Mouse (Mus musculus): ENCODE results near the gene Prdm16.

Gene Prdm16

DNA sequence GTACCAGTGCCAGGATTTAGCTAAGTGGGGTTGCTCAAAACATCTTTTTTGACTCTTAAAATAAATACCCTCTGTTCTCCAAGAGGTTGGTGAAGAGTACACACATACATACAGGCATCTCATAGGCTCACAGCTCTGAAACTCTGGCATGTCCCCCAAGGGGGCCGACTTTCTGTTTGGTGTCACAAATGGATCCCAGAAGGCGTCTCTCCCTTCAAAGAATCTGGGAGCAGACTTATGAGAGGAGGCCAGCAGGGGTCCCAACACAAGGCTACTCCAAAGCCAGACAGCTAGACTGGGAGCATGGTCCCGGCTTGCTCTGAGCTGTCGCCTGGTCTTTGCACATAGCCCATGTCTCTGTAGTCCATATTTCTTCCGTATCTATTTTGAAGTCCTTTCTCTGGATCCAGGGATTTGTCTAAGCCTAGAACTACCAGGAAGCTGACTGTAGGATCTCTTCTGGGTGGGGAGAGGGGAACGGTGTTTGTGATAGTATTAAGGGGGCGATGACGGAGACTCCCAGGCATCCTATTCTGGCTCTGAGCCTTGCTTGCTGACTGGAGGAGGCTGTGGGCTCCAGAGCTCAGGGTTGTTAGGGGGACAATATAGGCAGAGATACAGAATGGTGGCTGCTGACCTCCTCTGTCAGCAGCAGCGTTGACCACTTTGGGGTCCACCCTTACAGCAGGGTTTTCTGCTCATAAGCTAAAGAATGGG is 156.0 kb downstream of the Prdm16 start:
- DNase-seq (ENCODE audit: low spot score in 2 of 2): no peak

DNA sequence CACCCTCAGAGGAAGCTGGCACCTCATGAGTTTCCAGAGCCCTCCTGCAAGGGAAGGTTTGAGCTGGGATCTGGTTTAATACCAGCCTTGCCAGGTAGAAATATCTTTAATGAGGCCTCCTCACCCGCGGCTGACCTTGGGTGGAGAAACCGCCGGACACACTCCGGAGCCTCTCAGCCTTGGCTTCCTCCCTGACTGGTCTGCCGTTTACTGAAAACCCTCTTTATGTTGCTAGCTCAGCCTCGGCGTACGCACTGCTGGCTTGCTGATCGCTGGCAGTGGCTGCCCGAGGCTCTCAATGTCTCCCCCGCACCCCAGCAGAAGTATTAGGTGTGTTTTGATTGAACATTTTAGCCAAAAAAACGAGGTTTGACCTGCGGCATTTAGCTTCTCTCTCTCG is 156.5 kb downstream of the Prdm16 start:
- DNase-seq (ENCODE audit: low spot score in 2 of 2): no peak

DNA sequence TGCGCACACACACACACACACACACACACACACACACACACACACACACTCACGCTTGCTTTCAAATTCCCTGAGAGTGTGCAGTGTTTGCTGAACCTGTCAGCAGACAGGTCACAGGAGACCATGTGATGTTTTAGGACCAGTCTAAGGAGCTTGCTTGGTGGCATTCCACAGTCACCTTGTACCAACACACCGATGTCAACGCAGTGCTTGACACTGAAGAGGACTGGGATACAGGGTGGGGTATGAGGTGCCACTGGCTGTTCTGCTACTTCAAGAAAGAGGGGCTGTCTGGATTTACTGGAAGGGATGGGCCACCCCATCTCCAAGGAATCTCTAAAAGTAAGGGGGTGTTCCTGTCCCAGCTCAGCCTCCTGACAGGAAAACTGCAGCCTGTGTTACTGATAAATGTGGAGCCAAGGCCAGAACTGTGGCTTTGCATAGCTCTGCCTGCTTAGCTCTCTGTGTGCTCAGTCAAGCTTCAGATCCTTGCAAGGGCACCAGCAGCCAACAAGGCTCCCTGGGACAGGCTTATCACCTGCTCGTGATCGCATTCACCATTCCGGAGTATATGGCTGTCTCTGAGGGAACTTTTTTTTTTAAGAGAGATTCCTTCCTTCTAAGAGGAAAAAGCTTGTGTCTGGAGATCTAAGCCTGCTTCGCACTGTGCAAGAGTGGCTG is 157.6 kb downstream of the Prdm16 start:
- peak in 1 of 2 experiments; percentile 59 for DNase-seq (ENCODE audit: low spot score in 2 of 2)

DNA sequence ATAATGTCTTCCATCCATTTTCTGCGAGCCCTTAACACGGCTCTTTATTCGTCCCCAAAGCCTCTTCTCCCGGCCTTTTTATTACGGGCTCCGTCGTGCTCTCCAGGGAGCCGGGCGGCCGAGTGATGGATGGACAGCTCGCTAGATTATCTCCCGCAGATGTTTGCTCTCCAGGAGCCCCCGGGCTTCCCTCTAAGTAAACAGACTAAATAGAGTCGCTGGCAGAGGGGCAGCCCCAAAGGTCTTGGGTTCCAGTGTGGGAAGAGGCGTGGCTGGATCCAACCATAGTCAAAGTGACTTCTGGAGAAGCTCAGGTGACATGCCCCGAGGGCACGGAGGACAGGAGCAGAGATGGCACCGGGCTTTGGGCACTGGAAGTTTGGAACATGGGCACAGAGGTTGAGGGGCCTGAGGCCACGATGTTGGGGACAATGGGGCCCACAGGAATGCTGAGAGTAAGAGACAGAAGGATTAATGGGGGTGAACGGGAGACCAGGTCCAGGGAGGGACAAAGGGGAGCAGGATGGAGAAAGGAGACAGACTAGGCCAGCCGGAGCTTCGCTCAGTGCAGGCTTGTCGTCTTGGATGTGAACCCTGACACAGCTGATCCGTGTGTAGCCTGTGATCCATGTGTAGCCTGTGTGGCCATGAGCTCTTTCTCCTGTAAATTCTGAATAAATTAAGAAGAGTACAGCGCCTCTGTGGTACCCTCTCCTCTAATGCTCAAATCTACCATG is 162.9 kb downstream of the Prdm16 start:
- no peak for DNase-seq (ENCODE audit: low spot score in 2 of 2)

DNA sequence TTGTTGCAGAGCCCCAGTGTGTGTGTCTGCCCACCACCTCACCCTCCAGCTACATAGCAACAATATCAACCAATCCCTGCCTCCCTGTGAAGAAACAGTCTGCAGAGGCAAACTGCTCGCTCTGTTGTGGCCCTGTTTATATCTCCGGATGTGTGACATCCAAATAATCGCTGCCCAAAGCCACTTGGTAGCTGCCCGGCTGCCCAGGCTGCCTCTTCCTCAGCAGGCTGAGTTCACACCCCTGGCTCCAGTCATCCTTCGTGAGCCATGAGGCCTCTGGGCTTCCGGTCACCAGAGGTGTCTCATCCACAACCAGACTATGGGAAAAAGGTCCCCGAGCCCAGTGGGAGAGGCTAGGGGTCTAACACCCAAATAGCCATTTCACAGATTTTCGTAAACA is 164.1 kb downstream of the Prdm16 start:
- DNase-seq (ENCODE audit: low spot score in 2 of 2): no peak

DNA sequence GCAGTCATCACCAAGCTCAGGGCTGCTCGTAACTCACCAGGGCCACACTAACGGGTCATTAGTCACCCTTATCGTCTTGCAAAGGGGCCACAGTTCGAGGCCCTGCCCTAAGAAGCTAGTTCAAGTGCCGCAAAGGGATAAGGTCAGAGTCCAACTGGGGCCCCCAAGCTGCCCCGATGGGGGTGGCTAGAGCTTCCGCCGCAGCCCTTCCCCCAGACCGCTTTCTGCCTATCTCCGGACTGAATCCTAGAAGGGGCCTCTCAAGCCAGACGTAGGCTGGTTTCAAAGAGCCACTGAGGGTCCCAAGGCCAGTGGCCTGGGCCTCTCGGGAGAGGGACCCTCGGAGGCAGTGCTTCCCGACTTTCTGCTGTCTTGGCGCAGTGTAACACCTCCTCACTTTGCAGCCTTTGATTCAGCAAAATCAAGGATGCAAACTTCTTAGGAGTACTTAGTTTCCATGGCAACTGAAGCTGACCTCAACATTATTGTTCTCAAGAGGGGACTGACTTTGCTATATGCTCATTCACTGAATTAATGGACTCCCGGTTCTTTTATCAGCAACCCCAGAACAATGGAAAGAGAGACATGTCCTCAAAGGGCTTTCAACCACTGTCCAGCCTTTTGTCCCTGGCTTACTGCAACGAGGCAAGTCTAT is 165.1 kb downstream of the Prdm16 start:
- no peak for DNase-seq (ENCODE audit: low spot score in 2 of 2)

DNA sequence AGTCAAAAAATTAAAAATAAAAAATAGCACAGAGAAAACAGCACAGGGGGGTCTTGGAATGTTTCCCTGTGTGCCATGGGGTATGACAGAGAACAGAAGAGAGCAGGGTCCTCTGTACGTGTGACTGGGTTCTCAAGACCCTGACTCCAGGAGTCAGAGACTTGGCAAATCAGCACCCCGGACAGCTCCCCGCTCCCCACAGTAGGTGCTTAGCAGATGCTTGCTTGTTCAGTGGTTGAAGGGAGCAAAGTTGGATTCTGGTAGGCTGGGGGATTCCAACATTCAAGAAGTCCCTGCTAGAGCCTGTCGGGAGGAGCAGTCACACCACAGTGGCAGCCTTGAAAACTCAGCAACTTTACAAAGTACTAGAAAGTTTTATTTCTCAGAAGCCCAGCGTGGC is 170.4 kb downstream of the Prdm16 start:
- DNase-seq (ENCODE audit: low spot score in 2 of 2): no peak

DNA sequence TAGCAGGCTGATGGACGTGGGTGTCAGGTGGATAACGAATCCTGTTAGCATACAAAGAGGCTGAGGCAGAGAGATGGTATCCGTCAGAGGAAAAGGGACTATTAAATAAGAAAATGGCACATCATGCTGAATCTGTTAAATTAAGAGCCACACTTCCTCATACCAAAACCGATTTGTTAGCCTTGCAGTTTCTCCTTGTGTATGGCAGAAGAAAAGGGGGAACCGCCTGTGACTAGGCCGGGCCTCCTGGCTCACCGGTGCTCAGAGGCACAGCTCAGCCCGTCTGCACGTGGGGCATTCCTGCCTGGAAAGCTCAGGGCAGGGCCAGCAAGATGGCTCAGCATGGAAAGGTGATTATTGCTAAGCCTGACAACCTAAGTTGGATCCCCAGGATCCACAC is 171.6 kb downstream of the Prdm16 start:
- DNase-seq (ENCODE audit: low spot score in 2 of 2): no peak

DNA sequence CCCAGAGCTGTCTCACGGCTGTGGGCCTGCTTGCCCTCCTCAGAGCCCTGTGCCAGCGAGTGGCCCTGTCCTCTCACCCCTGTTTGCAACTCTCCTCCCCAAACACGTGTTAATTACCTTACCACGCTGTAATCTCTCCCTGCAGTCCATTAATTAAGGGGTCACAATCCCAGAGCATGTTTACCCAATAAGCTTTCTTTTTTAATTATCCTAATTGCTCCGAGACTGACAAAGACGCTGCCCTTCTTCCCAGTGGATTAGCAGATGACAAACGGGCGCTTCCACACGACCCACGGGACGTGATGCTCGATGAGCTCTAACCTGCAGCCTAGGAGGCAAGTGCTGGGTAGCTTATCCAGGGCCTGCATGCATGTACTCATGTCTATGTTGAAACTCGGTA is 176.7 kb downstream of the Prdm16 start:
- no peak for DNase-seq (ENCODE audit: low spot score in 2 of 2)

DNA sequence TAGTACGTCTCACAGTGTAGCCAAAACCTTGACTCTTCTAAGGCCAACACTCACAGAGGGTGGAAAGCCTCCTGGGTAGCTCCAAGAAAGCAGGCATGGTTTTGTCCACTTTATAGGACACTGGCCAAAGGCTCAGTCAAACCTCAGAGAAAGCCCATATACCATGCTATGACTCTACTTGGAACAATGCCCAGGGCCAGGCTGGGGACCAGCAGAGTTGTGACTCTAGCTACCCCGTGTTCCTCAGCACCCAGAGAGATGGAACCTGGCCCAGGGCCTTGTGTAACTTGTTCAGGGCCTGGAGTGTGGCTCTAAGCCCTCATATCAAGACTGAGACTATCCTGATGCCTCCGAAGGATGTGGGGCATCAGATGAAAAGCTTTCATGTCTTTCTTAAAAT is 178.9 kb downstream of the Prdm16 start:
- no peak for DNase-seq (ENCODE audit: low spot score in 2 of 2)

DNA sequence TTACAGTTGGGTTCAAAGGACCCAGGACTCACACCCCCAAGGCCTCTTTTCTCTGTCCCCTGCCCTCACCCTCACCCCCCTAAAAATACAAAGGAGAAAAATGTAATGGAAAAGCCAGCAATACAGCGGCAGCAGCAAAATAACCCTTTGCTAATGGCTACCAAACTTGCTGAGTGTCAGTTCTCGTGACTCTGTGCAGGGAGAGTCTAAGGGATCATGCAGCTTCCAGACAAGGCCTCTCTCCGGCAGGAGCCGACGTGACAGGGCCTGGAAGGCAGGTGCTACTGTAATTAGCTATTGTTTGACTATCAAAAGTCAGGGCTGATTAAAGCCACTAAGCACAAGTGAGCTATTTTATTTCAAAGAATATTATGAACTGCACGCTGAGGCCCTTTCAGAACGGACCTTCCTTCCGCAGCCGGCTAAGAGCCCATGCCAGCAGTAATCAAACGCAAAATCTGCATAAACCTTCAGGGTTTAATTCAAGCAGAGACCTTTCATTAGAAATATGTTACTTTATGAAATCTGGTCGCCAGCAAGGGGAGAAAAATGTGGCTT is 180.3 kb downstream of the Prdm16 start:
- DNase-seq (ENCODE audit: low spot score in 2 of 2): no peak

DNA sequence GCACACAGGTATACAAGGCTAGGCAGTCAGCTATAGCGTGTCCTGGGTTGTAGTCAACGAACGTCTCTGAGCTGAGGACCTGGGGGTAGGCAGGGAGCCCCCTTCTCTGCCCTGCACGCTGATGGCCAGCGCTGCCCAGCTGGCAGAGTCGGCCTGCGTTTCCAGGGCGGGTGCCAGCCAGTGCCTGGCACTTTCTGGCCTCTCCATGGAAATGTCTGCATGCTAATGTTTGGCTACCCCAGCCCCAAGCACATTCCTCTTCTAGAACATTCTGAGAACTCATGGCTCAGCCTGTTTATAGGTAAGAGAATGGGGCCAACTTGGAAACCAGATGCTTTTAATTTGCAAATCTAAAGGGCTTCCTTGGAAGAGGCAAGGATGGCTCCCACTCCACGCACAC is 186.2 kb downstream of the Prdm16 start:
- DNase-seq (ENCODE audit: low spot score in 2 of 2): no peak

DNA sequence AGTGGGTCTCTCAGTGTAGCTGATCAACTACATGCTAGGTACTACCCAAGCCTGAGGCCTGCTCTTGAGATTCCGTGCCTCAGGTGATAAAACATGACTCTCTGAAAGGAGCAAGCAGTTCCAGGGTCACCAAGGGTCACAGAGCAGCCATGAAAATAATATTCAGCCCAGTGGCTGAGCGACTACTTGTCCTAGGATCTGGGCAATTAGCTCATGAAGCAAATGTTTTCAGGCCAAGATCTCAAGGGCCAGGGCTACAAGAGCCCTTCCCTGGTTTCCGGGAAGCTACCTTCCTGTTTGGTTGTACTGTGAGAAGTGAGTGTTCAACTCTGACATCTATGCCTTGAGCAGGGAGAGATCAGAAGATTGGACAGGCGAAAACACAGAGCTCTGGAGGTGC is 186.6 kb downstream of the Prdm16 start:
- DNase-seq (ENCODE audit: low spot score in 2 of 2): no peak

DNA sequence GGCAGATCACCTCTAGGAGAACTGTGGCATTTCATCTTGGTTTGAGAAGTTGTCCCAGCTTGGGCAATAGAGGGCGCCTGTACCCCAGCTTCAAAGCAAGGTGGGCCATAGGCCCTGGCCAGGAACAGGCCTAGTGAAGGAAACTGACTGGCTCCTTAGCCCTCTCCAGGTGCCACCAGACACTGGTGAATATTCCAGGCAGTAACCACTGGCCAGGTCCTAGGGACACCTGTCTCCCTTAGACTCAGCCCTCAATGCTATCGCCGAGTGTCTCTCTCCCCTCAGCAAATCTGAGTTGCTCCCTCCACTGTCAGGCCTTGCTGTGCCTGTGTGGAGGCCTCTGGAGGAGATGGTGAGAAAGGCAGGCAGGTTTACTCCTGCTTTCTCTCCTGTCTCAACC is 187.3 kb downstream of the Prdm16 start:
- peak; percentile 28 to 57 for DNase-seq (ENCODE audit: low spot score in 2 of 2)

DNA sequence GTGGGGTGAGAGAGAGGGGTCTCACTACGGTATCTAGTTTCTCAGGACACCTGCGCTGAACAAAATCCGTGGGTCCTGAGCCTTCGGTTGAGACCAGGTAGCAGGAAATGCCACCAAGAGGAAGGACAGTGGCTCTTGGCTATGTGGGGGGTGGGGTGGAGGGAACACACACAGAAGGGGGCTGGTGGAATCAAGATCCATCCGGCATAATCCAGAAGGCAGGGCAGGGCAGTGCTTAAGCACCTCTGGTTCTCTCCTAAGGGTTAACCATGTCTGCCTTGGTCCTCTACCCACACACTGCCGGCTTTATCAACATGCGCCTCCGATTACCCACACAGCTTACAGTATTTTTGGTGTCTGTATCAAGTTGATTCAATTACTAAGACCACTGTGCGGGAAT is 191.0 kb downstream of the Prdm16 start:
- DNase-seq (ENCODE audit: low spot score in 2 of 2): no peak

DNA sequence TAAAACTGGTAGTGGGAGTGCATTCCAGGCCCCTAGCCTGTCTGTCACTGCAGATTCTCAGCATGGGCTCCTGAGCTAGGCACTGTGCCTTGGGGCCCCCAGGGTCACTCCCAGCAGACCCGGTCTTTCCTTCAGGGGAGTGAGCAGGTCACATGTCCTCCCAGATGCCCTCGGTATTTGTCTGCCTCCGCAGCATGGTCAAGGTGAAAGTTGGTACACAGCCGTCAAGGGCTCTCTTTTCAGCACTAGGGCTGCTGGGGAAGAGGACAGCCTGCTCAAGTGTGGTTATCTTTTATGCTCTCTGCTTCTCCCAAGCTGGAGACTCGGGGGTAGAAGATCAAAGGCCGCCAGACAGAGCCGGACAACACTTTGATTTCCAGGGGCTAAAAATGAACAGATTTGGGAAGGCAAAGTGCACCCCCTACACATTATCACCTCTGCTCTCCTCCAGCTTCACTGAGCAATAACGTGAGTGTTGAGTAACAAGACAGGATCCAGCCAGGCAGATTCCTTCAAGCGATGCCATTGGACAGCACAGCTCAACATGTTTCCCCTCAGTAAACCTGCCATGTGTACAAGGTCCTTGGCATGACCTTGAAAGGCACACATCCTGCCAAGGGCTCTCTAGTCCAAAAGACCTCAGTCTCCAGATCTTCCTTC is 193.9 kb downstream of the Prdm16 start:
- DNase-seq (ENCODE audit: low spot score in 2 of 2): no peak

DNA sequence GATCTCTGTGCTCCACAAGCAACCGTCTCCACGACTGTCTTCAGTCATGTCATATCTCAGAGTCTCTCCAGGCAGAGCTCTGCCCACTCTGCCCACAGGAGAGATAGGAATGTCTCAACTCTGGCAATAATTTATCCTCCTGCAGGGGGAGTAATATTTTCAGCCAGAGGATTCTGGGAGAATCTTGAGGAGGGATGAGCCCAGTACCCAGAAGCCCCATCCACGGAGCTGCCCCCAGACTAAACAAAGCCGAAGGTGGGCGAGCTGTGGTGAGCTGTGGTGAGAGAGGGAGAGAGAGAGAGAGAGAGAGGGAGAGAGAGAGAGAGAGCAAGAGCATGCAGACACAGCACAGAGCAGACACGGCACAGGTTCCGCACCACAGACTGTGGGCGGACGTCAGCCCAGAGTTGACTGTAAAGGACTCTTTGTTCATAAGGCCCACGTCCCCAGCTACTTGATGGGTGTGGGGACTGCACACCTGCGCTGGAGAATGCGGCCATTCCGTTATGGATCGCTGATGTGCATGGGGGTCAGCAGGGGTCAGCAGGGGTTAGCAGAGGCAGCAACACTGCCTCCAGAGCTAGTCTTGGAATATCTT is 197.1 kb downstream of the Prdm16 start:
- no peak for DNase-seq (ENCODE audit: low spot score in 2 of 2)

DNA sequence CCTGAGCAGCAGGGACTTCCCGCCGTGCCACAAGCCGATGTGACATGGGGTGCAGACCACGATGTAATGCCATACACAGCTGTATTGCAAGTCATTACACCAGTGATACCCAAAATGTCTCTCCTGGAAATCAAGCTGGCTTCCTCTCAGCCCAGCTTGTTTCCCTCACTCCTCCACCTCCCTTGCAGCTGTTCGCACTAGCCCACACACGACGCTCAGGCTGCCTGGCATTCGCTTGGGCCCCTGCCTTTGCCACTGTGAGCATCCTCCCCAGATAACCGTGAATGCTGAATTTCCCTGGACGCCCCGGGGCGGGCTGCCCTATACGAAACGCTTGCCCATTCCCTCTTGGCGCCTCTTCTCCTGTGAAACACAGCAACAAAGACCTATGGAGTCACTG is 198.1 kb downstream of the Prdm16 start:
- DNase-seq (ENCODE audit: low spot score in 2 of 2): no peak

DNA sequence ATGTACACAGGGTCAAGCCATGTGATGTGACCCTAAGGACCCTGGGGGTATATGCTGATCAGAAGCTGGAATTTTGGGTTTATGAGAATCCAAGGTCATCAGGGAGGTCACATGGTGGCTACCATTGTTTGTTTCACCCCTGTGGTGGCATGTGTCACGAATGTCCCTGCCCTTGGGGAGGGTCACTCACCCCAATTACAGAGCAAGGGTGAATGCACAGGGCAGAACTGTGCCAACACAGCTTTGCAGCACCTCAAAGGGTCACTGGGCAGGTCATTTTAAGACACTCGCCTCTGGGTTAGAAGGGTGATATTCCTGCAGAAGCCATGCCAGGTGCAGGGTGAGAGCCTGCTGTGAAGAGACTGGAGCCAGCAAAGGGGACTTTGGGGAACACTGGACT is 206.9 kb downstream of the Prdm16 start:
- no peak for DNase-seq (ENCODE audit: low spot score in 2 of 2)

DNA sequence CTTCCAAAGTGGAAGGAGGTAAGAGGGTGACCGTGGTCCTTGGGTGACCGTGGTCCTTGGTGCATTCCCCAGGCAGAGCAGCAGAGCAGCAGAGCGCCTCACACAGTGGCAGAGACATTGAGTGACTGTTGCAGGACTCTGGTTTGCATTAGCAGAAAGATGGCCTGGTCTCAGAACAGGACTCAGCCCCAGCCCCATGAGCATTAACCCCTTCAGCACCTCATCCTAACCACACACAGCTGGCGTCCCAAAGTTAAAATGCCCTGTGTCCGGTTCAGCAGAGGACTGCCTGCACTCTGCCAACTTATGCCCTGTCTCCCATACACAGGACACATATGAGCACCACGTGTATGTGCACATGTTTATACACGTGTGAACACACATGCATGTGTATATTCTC is 209.8 kb downstream of the Prdm16 start:
- no peak for DNase-seq (ENCODE audit: low spot score in 2 of 2)

DNA sequence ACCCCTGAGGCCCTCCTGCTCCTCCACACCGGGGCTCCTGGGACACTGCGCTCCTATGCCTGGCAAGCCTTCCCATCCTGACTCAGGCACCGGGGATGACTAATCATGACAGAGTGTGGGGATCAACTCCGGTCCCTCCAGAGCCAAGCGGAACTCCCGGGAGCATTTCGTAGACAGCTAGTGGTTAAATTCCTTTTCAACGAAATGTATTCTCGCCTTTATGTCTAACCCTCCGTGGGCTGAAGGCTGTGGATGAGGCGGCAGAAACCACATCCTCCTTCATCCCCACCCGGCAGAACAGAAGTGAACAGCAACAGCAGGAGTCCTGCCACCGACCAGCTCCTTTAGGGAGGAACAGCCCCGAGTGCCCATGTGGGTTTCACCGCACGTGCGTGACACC is 211.4 kb downstream of the Prdm16 start:
- DNase-seq (ENCODE audit: low spot score in 2 of 2): no peak
